Mouse (Mus musculus) inflammation-experienced regulatory T-cells, adult 16 weeks (primary cell): ENCODE results near the gene Ascc2. TPM values are rescaled to one million over a fixed set of nuclear protein-coding genes. Genes with fewer than 3 reads are reported as not detected.

Source experiments
- polyA plus RNA-seq: library from polyadenylated mRNA; unstranded; fragments of 100-300 nt; shearing (Covaris generic); gene quantifications from one replicate; pipeline ENCODE4 v1.2.1, GENCODE M21; 2017

Gene Ascc2
- 54.2 TPM for polyA plus RNA-seq

DNA sequence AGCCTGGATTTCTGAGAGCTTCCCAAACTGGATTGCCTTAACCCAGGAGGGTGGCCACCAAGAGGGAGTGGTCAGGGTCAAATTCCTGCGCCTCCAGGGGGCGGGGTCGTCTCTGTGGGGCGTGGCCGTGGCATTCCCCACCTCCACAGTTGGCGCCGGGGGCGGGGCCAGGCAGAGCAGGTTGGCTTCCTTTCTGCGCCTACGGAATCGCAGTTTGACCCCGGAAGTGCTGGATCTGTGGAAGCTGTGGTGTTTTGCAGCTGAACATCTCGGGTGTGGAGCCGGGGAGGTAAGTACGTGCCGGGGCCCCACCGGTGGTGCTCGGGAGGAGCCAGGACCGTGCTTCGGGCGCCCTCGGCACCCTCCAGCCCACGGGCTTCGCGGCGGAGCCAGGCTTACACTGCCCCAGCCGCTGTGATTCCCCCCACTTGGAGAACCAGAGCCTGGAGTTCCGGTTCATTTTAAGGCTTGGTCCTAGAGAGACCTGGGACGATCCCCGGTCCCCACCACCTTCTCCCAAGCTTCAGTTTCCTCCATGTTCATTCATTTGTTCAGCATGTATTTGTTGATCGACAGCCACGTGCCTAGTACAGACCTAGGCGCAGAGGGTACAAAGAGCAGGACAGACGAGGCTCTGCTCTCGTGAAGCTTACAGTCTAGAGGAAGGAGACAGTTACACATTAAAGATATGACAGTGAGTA is at the start of gene Ascc2:
TSS of gene Ascc2 (plus strand) at position 214 of the 701 bp plus-strand sequence.

DNA sequence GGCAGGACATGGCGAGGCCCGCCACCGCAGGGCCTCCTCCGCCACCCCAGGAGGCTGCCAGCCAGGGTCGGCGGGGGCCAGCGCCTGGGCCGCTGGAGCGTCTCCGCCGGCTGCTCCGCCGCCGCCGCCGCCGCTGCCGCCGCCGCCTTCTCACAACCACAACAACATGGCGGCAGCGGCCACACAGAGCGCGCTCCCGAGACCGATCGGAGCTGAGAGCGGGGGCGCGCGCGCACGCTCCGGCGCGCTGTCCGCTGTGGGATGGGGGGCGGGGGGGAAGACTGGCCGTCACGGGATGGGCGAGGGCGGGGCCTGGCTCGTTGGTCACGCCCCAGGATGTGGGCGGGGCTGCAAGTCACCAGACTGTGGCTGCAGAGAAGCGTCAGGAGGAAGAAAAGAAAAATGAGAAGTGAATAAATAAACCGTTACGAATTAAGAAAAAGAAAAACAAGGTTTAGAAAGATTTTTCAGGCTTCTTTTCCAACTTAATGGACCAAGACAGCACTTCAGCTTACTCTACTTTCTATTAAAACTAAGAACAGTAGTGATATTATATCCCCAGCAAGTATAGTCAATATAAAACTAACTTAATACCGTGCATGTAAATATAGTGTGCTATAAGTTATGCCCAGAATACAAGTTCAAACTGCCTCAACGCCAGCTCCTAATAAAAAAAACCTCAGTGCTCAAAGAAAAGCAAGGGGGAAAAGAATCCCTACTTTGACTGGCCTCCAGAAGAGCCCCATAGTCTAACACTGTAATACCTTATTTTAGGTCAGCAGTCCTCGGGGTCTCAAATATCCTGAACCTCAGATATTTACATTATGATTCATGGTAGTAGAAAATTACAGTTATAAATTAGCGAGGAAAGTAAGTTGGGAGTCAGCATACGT is 42.7 kb upstream of the Ascc2 start, which contains the start of gene Mtmr3:
TSS of gene Mtmr3 (minus strand) at position 256 of the 893 bp plus-strand sequence.

DNA sequence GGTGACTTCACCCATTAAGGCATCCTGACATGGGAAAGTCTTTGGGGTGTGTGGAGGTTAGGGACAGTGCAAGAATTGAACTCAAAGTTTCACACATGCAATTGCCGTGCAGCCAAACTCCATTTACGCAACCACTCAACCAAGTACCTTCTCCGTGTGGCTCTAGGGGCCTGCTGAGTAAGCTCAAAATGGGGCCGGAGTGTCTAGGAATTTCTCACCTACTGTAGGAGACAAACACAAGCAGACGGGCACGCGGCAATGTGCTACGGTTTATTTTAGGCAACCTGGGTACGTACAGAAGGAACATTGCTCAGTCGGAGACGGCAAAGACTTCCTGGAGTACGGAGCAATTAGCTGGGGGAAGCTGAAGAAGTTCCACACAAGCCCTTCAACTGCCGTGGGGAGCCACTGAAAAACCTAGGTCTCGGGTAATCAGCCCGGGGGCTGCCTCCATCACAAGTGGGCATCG is 17.5 kb upstream of the Ascc2 start, which contains the start of gene Gm11032:
TSS of gene Gm11032 (plus strand) at position 51 of the 469 bp plus-strand sequence.

DNA sequence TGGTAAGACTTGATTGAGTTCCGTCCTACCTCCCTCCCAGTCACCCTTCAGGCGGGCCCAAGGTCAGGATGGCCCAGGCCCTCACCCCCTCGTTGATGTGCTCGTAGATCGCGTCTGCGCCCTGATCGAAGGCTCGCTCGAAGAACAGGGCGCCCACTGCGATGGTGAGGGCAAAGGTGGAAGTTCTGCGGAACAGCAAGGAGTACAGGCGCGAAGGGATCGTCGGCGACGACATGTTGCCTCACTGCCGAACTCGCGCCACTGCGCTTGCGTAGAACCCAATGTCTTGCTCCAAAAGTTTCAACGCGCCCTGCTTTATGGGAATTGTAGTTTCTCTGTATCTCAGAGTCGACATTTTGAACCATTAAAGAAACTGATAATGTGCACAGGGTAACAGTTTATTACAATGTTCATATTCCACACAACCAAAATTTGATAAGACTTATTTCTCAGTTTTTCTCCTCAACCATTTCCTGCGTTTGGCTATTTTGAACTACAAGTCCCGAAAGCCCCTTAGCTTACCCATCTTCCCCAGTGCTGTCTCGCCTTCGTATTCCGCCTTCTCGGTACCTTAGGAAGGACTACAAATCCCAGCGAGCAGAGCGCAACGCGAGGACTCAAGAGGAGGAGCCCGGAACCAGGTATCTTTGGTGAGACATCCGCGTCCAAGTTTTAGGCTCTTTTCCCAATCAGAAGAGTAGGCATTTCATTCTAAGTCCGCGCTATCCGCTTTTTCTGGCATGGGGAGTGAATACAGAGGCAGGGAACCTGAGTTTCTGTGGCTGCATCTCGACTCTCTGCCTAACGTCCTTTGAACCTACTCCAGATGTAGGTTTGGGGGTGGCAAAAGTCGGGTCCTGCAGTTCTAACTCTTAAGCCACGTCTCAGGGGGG is 66.8 kb downstream of the Ascc2 start, which contains the start of the genes Uqcr10 and Zmat5:
TSS of gene Uqcr10 (minus strand) at position 271 of the 893 bp plus-strand sequence.
TSS of gene Zmat5 (plus strand) at position 607 of the 893 bp plus-strand sequence.

Other genes starting within 250 kb of the Ascc2 start
- gene Hormad2, start 196.6 kb upstream of the Ascc2 start, polyA plus RNA-seq, result 0.59 TPM
- 46.7 TPM for gene Mtmr3, start 42.9 kb upstream of the Ascc2 start, polyA plus RNA-seq
- gene Gm11032, start 17.7 kb upstream of the Ascc2 start, polyA plus RNA-seq, result not detected
- gene Uqcr10, start 66.6 kb downstream of the Ascc2 start, polyA plus RNA-seq, result 374 TPM
- gene Zmat5, start 66.9 kb downstream of the Ascc2 start, polyA plus RNA-seq, result 113 TPM
- gene Cabp7, start 109.0 kb downstream of the Ascc2 start, polyA plus RNA-seq, result not detected
- 59.9 TPM for gene Nf2, start 211.8 kb downstream of the Ascc2 start, polyA plus RNA-seq
- gene Nipsnap1, start 236.2 kb downstream of the Ascc2 start, polyA plus RNA-seq, result 50.1 TPM